Mouse (Mus musculus): ENCODE measurements around the gene Lman2l. TPM values are rescaled to one million over a fixed set of nuclear protein-coding genes. Genes with fewer than 3 reads are reported as not detected.

Lman2l gene
- polyA plus RNA-seq, 1 experiment from 2014 or later, result 71.1 TPM

GRCm38 (mm10) chr1:36446841-36447240 is 1.8 kb upstream of the Lman2l start:
- Histone ChIP-seq H3K27ac (no peak overlapping the region), H3K4me2 (no peak overlapping the region), H3K27me3 (no peaks in the 10 kb centered on the region), H3K9ac (no peak overlapping the region), H3K4me3 (no peak overlapping the region), H3K36me3 (peaks cover 7% of the 10 kb centered on the region), H3K4me1 (replicated peaks) (peaks cover 16% of the 10 kb centered on the region), H3K9me3 (no peaks in the 10 kb centered on the region)
- ATAC-seq (ENCODE audit: low FRiP score), result no peak
- WGBS, result 94% methylated on average over 5 of the region's 5 CpGs

- WGBS, result 94% methylated on average over 5 of the region's 5 CpGs
- Histone ChIP-seq H3K27me3 (no peaks in the 10 kb centered on the region), H3K4me3 (no peak overlapping the region), H3K27ac (no peak overlapping the region), H3K4me2 (no peak overlapping the region), H3K4me1 (replicated peaks) (peaks cover 16% of the 10 kb centered on the region), H3K9ac (no peak overlapping the region), H3K9me3 (no peaks in the 10 kb centered on the region), H3K36me3 (peaks cover 10% of the 10 kb centered on the region)
- ATAC-seq (ENCODE audit: low FRiP score), result no peak
These were observed 1.2 kb upstream of the Lman2l start for GRCm38 (mm10) chr1:36446106-36446824.

- H3K4me3 ChIP-seq, result no peak overlapping the region; the same call in 1 of the 2 replicates
These were observed 437 bp upstream of the Lman2l start for GRCm38 (mm10) chr1:36445508-36445907.

GRCm38 (mm10) chr1:36441101-36441500 is 4.0 kb downstream of the Lman2l start:
- Histone ChIP-seq H3K36me3 (peaks cover 54% of the 10 kb centered on the region), H3K4me3 (no peak overlapping the region), H3K4me2 (no peak overlapping the region), H3K27ac (no peak overlapping the region), H3K9me3 (no peaks in the 10 kb centered on the region), H3K9ac (no peak overlapping the region), H3K27me3 (no peaks in the 10 kb centered on the region), H3K4me1 (replicated peaks) (peaks cover 16% of the 10 kb centered on the region)
- 78% methylated on average over 4 of the region's 4 CpGs for WGBS
- ATAC-seq (ENCODE audit: low FRiP score), result no peak

More at GRCm38 (mm10) chr1:36445508-36445907, 437 bp upstream of the Lman2l start:
- H3K27me3 ChIP-seq, result no peaks in the 10 kb centered on the region
- no peaks in the 10 kb centered on the region for H3K9me3 ChIP-seq
- peak; percentile 38; the same call in 1 of the 2 replicates for ATAC-seq (ENCODE audit: low FRiP score)
- H3K9ac ChIP-seq, result no peak overlapping the region
- WGBS, result 47% methylated on average over 8 of the region's 8 CpGs
- peak overlapping the region; percentile 79 for H3K27ac ChIP-seq
- H3K4me1 ChIP-seq (replicated peaks), result peaks cover 16% of the 10 kb centered on the region
- peaks cover 14% of the 10 kb centered on the region for H3K36me3 ChIP-seq
- H3K4me2 ChIP-seq, result peak overlapping the region; percentile 31

GRCm38 (mm10) chr1:36437223-36437622 is 7.8 kb downstream of the Lman2l start:
- Histone ChIP-seq H3K4me1 (replicated peaks) (no peaks in the 10 kb centered on the region), H3K9me3 (no peaks in the 10 kb centered on the region), H3K36me3 (peaks cover 83% of the 10 kb centered on the region), H3K27ac (no peak overlapping the region), H3K9ac (no peak overlapping the region), H3K4me2 (no peak overlapping the region), H3K4me3 (no peak overlapping the region), H3K27me3 (no peaks in the 10 kb centered on the region)
- ATAC-seq (ENCODE audit: low FRiP score), result no peak
- WGBS, result 99% methylated on average over 3 of the region's 3 CpGs

- Histone ChIP-seq H3K27ac (no peak overlapping the region), H3K9me3 (no peaks in the 10 kb centered on the region), H3K36me3 (peaks cover 88% of the 10 kb centered on the region), H3K27me3 (no peaks in the 10 kb centered on the region), H3K4me1 (replicated peaks) (no peaks in the 10 kb centered on the region), H3K4me3 (no peak overlapping the region), H3K4me2 (no peak overlapping the region), H3K9ac (no peak overlapping the region)
- WGBS, result 94% methylated on average over 6 of the region's 6 CpGs
- no peak for ATAC-seq (ENCODE audit: low FRiP score)
These were observed 8.6 kb downstream of the Lman2l start for GRCm38 (mm10) chr1:36436515-36436914.

GRCm38 (mm10) chr1:36435071-36435470 is 10.0 kb downstream of the Lman2l start:
- no peaks in the 10 kb centered on the region for H3K4me1 ChIP-seq (replicated peaks)
- no peak overlapping the region for H3K27ac ChIP-seq
- no peak overlapping the region for H3K4me2 ChIP-seq
- H3K36me3 ChIP-seq, result peaks cover 94% of the 10 kb centered on the region
- no peak overlapping the region for H3K9ac ChIP-seq
- H3K4me3 ChIP-seq, result no peak overlapping the region
- no peak for ATAC-seq (ENCODE audit: low FRiP score)
- H3K9me3 ChIP-seq, result no peaks in the 10 kb centered on the region
- H3K27me3 ChIP-seq, result no peaks in the 10 kb centered on the region
- 83% methylated on average over 4 of the region's 4 CpGs for WGBS

GRCm38 (mm10) chr1:36433616-36434015 is 11.5 kb downstream of the Lman2l start:
- no peak overlapping the region for H3K27ac ChIP-seq
- H3K36me3 ChIP-seq, result peaks cover 94% of the 10 kb centered on the region
- ATAC-seq (ENCODE audit: low FRiP score), result no peak
- H3K27me3 ChIP-seq, result no peaks in the 10 kb centered on the region
- no peaks in the 10 kb centered on the region for H3K9me3 ChIP-seq
- no peaks in the 10 kb centered on the region for H3K4me1 ChIP-seq (replicated peaks)
- 95% methylated on average over 3 of the region's 3 CpGs for WGBS
- H3K9ac ChIP-seq, result no peak overlapping the region
- no peak overlapping the region for H3K4me2 ChIP-seq
- no peak overlapping the region for H3K4me3 ChIP-seq

GRCm38 (mm10) chr1:36432999-36433398 is 12.1 kb downstream of the Lman2l start:
- no peak overlapping the region for H3K4me2 ChIP-seq
- no peak overlapping the region for H3K4me3 ChIP-seq
- H3K4me1 ChIP-seq (replicated peaks), result no peaks in the 10 kb centered on the region
- no peaks in the 10 kb centered on the region for H3K9me3 ChIP-seq
- no peak overlapping the region for H3K9ac ChIP-seq
- 97% methylated on average over 4 of the region's 4 CpGs for WGBS
- peaks cover 94% of the 10 kb centered on the region for H3K36me3 ChIP-seq
- ATAC-seq (ENCODE audit: low FRiP score), result no peak
- H3K27me3 ChIP-seq, result no peaks in the 10 kb centered on the region
- no peak overlapping the region for H3K27ac ChIP-seq

GRCm38 (mm10) chr1:36429511-36429910 is 15.6 kb downstream of the Lman2l start:
- WGBS, result 90% methylated on average over 2 of the region's 2 CpGs
- peaks cover 95% of the 10 kb centered on the region for H3K36me3 ChIP-seq

GRCm38 (mm10) chr1:36404531-36404930 is 40.5 kb downstream of the Lman2l start:
- no peak overlapping the region for H3K4me3 ChIP-seq
- ATAC-seq (ENCODE audit: low FRiP score), result no peak
- no peaks in the 10 kb centered on the region for H3K36me3 ChIP-seq
- H3K27me3 ChIP-seq, result no peaks in the 10 kb centered on the region
- no peaks in the 10 kb centered on the region for H3K9me3 ChIP-seq
- H3K9ac ChIP-seq, result no peak overlapping the region
- no peak overlapping the region for H3K4me2 ChIP-seq
- no peak overlapping the region for H3K27ac ChIP-seq
- WGBS, result 91% methylated on average over 6 of the region's 6 CpGs
- peaks cover 13% of the 10 kb centered on the region for H3K4me1 ChIP-seq (replicated peaks)

More at GRCm38 (mm10) chr1:36429511-36429910, 15.6 kb downstream of the Lman2l start:
- H3K27ac ChIP-seq, result no peak overlapping the region
- no peak overlapping the region for H3K4me3 ChIP-seq
- H3K4me1 ChIP-seq (replicated peaks), result no peaks in the 10 kb centered on the region
- H3K4me2 ChIP-seq, result no peak overlapping the region
- H3K9me3 ChIP-seq, result no peaks in the 10 kb centered on the region
- ATAC-seq (ENCODE audit: low FRiP score), result no peak
- no peak overlapping the region for H3K9ac ChIP-seq
- H3K27me3 ChIP-seq, result no peaks in the 10 kb centered on the region

- no peaks in the 10 kb centered on the region for H3K36me3 ChIP-seq
- no peak overlapping the region for H3K9ac ChIP-seq
- 47% methylated on average over 4 of the region's 4 CpGs for WGBS
- ATAC-seq (ENCODE audit: low FRiP score), result peak; percentile 71
- no peaks in the 10 kb centered on the region for H3K9me3 ChIP-seq
- H3K27ac ChIP-seq, result peak overlapping the region; percentile 35
- no peak overlapping the region for H3K4me3 ChIP-seq
- H3K4me2 ChIP-seq, result no peak overlapping the region
- H3K4me1 ChIP-seq (replicated peaks), result peaks cover 13% of the 10 kb centered on the region
- H3K27me3 ChIP-seq, result no peaks in the 10 kb centered on the region
These were observed 43.6 kb downstream of the Lman2l start for GRCm38 (mm10) chr1:36401509-36401908.

- no peak for ATAC-seq (ENCODE audit: low FRiP score)
- Histone ChIP-seq H3K9me3 (no peaks in the 10 kb centered on the region), H3K4me2 (no peak overlapping the region), H3K27me3 (no peaks in the 10 kb centered on the region), H3K27ac (no peak overlapping the region), H3K4me3 (no peak overlapping the region), H3K9ac (no peak overlapping the region), H3K36me3 (no peaks in the 10 kb centered on the region), H3K4me1 (replicated peaks) (peaks cover 12% of the 10 kb centered on the region)
- WGBS, result 31% methylated on average over 6 of the region's 6 CpGs
These were observed 48.0 kb downstream of the Lman2l start for GRCm38 (mm10) chr1:36397041-36397440.
